Mouse (Mus musculus): ENCODE data around the gene Arl3.
A peak's percentile ranks its signal among the peaks of the same experiment; 100 is the strongest.

The Arl3 gene

DNA sequence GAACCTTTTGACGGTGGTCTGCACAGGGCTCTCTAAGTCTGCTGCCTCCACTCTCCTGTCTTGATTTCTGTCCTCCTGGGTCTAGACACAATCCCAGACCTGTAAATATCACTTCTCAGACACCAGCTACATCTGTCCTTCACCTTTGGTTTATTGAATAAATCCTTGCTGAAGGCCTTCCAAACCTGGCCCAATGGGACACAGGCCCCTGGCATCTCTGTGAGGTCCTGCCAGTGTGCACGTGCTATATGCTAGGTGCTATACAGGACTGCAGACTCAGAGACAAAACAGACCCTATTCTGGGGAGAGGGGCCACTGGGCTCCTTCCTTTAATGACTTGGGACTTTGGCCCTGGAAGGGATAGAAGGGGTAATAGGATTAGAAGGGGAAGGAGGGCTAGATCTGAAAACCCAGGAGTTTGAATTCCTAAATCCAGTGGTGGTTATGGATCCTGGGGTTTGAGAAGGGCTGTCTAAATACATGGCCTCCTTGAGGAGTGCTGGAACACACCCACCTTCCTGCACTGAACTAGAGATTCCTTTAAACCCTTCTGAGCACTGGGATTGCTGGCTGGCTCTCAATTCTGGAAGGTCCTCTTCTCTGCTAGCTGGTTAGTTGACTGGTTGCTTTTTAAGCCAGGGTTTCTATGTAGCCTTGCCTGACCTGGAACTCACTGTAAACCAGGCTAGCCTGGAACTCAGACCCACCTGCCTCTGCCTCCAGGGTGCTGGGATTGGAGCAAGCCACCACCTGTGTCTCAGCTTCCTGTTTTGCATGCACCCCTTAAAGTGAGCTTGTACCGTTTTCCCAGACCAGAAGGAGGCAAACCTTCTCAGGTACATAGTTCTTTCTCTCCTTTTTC lies 56.1 kb downstream of the Arl3 start:
- DNase-seq, result peak; percentile 19

GRCm38 (mm10) chr19:46515287-46515821 lies 57.6 kb downstream of the Arl3 start:
- DNase-seq, result peak; percentile 32

- peak; percentile 34 for DNase-seq
Measured at GRCm38 (mm10) chr19:46514387-46514786, 58.6 kb downstream of the Arl3 start.

GRCm38 (mm10) chr19:46511263-46511662 lies 61.7 kb downstream of the Arl3 start:
- peak; percentile 62 for DNase-seq

DNA sequence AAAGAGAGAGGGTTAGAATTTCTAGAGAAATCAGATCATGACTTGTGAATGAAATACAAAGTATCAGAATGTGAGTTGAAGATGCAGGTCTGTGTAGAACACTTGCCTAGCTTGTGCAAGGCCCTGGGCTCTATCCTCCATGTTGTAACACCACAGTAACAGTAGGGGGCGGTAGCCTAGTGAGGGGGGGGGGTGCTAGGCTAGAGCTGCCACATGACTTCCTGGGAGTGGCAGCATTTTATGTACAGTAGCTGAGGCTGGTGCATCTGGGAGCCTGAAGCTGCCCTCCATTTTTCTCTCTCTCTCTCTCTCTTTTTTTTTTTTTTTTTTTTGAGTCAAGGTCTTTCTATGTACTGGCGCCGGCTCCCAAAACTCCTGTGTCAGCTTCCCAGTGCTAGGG lies 62.2 kb downstream of the Arl3 start:
- DNase-seq, result peak; percentile 36

DNA sequence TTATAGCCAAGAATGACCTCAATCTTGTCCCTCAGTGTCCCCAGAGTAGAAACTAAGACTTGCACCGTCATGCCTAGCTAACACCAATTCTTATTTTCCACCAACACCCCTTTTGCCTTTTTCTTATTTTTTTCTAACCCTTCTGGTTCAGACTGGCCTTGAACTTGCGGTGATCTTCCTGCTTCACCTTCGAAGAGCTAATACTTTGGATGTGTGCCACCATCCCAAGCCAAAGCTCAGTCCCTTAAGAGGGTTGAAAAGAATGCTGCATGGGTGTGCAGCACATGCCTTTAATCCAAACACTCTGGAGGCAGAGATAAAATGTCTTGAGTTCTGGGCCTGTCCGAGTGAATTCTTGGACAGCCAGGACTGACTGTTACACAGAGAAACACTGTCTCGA lies 62.6 kb downstream of the Arl3 start:
- no peak for DNase-seq

GRCm38 (mm10) chr19:46509736-46510135 lies 63.3 kb downstream of the Arl3 start:
- DNase-seq, result no peak

DNA sequence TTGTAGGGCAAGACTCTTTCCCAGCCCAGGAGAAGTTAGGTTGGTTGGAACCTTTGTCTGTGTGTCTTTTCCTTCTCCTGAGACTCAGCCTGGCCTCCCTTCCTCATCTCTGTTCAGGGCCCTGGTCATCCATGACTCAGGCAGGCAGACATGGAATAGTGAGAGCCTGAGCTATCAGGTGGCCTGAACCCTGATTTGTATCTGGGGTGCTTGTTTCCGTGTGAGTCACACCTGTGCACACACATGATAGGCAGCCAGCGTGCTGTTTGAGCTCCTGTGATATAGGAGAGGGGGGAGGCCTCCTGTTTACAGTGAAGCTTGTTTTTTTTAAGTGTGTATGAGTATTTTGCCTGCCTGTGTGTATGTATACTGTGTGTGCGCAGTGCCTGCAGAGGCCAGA lies 63.8 kb downstream of the Arl3 start:
- no peak for DNase-seq

DNA sequence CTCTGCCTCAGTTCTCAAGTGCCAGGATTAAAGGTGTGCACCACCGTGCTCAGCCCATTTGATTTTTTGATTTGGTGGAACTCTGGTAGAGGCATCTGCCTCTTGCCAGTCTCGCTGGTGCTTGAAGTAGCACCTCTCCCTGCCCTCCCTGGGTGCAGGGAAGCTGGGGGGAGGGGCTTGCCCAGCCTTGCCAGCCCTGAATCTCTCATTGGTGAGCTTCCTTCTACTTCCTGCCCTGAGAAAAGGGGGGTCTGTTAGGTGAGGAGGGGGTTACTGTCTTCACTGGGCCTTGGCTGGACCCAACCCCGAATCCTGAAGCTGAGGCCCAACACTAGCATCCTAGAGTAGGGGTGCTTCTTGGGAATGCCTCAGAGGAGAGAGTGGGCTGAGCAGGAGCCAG lies 64.3 kb downstream of the Arl3 start:
- no peak for DNase-seq

- DNase-seq, result peak; percentile 83
Measured at GRCm38 (mm10) chr19:46507806-46508205, 65.2 kb downstream of the Arl3 start.

GRCm38 (mm10) chr19:46507181-46507581 lies 65.8 kb downstream of the Arl3 start:
- no peak for DNase-seq

DNA sequence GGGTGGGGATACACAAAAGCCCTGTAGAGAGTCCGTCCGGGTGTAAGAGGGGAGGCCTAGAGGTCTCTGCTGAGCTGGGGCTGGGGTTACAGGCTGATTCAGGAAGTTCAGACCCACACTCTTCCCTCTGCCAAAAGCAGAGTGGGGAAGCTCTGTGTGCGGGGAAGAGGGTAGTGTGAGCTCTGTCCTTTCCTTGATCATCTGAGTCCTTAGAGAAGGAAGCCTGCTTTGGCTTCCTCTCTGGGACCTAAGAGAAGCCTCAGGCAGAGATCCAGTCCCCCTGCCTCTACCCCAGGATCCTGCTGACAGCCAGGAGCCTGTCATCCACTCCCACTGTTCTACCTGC lies 66.7 kb downstream of the Arl3 start:
- DNase-seq, result no peak

DNA sequence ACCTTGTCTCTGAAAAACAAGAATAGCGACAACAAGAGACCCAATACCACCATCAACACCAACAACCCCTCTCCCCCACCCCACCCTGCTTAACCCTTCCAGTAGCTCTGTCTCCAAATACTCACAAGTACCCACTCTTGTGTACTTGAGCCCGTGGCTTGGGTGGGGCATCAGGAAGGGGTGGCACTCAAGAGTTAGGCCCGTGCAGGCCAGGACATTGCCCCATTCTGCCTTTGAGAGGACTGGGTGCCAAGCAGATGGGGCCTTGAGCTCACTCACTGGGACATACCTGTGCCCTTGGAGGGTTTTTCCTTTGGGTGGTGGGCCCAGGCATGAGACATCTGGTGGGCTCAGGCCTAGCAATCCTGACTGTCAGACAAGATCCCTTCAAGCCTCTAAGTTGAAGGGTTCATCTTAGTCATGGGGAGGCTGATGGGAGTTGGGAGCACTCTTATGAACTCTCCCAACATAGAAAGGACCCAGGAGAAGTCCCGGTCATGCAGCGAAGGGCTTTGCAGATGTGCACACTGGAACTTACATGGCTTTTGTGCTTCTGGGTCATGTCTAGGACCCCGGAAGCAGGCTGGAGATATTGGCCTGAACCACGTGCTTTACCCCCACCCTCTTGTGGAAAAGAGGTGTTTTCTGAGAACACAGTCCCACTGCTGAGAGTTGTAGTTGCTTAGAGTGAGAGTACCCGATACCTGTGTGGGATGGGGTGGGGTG lies 67.2 kb downstream of the Arl3 start:
- DNase-seq, result no peak

- no peak for DNase-seq
Measured at GRCm38 (mm10) chr19:46504822-46505417, 68.1 kb downstream of the Arl3 start.

DNA sequence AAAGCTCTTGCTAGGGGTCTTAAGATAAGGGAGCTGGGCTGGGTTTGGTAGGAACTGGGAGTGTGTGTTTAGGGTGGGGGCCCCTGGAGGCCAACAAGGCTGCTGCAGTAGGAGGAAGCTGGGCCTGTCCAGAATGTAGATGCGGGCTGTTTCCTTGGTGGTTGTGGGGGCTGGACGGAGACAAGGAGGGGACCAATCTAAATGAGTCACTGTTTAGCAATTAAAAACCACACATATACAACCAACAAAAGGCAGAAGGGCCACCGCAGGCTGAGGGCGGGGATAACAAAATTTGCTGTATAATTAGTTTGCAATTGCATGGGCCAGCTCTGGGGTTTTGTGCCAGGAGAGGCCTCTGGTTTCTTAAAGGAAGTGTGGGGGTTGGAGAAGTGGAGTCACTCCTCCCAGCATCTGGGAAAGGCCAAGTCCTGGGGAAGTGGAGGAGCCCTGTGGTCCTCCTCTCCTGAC lies 68.9 kb downstream of the Arl3 start:
- DNase-seq, result peak; percentile 73

GRCm38 (mm10) chr19:46503351-46504084 lies 69.5 kb downstream of the Arl3 start:
- peak; percentile 88 for DNase-seq

GRCm38 (mm10) chr19:46502471-46503166 lies 70.4 kb downstream of the Arl3 start:
- peak; percentile 90 for DNase-seq

DNA sequence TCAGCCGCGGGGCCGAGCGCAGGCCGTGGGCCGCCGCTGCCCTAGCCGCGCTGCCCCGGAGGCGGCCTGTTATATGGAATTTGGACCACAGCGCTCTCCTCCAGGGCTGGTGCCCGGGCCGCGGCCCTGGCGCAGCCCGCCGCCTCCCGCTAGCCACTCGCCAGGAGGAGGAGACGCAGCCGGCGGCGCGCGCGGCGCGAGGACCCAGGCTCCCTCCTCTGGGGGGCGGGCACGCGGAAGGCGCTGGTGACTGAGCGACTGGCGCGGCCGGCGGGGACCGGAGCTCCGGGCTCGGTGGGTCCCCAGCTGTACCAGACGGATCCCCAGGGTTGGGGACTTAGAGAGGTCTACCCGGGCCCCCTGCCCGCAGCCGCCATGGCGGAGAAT lies 70.9 kb downstream of the Arl3 start:
- peak; percentile 86 for DNase-seq

- peak; percentile 90 for DNase-seq
Measured at GRCm38 (mm10) chr19:46501401-46502068, 71.5 kb downstream of the Arl3 start, which contains the start of gene Trim8. TSS of gene Trim8 (plus strand) at chr19:46501702.

GRCm38 (mm10) chr19:46500581-46501341 lies 72.2 kb downstream of the Arl3 start:
- peak; percentile 78 for DNase-seq
